Mouse (Mus musculus) liver (tissue): ENCODE measurements around the gene Lrrc52.

Experiments
- DNase-seq: peaks from one replicate; pipeline ENCODE4 v3.0.0-alpha.2; 2020; ENCODE audit warnings: mixed read lengths

The Lrrc52 gene

DNA sequence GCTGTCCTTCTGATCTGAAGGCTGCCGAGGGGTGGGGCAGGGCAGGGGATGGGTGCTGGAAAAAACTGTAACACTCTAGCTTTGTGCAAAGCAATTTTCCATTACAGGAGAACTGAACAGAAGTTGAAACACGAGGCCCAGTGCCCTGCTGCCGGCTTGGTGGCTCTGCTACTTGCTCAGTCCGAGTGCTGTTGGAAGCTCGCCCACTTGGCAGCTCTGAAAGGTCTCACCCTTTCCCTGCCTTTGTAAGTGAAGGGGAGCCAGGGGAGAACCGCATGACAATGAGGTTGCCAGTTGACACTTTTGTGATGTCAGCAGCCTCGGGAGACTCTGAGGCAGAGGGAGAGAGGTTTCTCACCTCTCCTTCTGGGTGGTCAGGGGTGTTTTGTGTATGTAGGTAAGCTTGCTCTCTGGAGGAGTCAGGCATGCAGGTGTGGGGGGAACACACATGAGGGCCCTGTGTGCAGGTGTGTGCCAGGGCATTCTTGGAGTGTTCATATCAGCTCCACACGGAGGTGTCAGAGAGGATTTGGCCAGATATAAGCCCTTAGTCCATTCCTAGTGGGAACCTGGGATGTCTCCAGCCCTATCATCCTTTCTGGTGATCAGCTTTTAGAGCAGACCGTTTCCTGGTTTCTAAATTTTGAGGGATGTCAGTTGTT, at the start of gene Lrrc52:
Lrrc52 (minus strand) TSS at position 16 of the 662 bp plus-strand sequence.
- no peak for DNase-seq

DNA sequence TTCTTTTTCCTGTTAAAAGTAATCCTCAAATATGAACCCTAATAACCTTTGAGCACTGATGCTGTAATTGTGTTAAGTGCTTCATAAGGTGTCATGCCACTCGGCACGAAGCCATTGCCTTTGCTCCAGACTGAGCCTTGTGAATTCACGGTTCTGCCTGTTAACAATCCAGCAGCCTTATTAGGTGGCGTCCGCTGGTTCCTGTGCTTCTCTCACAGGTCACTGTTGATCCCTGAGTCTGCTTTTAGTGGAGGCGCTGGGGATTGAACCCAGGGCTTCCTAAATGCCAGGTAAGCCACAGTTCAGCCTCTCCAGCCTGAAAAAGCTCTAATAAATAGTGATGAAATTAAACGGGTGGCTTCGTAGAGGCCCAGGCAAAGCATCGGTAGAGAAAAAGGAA, 45.0 kb upstream of the Lrrc52 start:
- no peak for DNase-seq

DNA sequence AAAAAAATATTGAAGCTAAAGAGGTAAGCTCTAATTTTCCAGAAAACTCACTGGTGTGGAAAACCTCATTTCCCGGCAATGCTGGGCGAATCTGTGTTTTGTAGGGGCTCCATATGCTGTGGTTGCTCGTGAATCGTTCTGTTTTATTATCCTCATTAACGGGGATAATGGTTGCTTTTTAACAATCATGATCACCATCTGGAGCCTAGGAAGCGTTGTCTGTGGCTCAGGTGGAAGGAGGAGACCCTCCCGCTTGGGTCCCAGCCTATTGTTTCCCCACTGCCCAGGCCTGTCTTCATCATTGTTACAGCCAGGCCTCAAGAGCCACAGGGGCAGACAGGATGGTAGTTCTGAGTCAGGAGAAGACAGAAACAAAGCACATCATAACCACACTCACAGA, 39.5 kb upstream of the Lrrc52 start:
- no peak for DNase-seq

DNA sequence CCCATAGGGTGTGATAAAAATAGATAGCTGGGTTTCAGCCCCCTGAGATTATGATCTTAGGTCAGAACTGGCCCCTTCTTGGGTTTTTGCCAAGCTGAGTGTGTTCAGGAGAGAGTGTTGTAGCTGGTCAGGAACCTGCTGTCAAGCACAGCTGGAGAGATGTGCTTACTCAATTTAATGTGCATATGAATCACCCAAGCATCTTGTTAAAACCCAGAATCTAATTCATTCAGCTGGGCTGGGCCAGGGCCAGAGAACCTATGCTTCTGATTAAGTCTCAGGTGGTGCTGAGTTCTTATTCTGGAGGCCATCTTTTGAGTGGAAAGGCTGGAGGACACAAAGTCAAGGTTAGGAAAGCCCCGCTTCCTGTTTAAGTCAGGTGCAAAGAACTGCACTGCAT, 38.8 kb upstream of the Lrrc52 start:
- DNase-seq, result no peak

DNA sequence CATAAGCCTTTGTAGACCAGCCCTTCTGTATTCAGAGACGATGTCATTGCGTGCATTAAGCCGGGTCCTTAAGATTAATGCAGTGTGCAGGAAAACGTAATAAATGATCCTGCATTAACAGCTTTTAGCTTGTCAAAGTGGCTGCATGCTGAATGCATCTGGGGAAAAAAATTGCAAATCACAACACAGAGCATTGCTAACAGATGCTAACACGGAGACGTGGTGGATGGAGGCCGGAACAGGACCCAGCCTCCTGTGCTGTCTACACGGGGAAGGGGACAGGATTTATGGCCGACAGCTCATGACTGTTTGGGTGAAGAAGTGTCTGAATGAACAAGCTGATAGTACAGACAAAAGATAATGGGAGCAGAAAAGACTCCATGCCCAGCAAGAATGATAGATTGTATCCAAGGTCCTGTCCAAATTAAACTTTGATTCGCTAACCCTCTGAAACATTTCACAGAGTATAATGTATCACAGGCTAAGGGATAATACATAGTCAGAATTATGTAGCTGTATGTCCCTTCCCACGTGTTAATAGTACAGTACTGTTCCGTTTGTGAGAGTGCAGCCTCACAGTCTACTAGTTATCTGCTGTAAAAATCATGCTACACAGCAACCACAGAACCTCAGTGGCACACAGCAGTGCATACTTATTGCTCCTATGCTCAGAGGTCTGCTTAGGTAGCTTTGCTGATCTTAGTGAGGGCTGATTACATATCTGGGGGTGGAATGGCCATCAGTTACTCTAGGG, 32.7 kb upstream of the Lrrc52 start:
- no peak for DNase-seq

DNA sequence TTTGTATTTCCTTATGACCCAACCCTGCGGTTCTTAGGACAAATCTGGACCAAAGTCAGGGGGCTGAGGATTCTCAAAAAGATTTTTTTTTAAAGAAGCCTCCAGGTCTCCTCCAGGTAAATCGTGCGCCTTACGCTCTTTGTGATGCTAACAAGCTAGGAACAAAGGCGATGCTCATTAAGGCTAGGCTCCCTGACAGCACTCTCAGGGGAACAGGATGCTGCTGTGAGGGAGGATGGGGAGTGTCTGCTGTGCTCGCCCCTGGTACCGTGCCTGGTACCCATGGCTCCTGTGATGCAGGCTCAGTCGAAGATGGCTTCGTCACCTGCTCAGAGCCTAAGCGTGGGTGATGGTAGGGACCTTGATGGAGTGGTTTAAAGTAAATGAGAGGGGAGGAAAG, 31.4 kb upstream of the Lrrc52 start:
- no peak for DNase-seq

DNA sequence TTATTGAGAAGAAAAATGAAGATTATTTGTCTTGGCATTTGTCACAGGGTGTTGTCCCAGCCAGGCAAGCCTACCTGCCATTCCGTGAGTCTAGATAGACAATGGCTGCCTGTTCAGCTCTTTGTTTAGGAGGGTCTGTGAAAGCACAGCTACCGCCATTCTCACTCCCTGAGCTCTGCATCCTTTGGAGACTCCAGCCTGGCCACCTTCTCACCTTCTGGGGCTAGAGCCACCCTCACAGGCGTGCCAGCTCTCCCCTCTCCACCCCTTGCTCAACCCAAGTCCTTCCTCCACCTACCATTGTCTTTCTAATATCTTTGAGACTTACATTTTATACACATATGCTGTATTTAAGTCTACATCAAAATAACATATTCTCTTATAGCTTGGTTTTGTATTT, 31.0 kb upstream of the Lrrc52 start:
- no peak for DNase-seq

DNA sequence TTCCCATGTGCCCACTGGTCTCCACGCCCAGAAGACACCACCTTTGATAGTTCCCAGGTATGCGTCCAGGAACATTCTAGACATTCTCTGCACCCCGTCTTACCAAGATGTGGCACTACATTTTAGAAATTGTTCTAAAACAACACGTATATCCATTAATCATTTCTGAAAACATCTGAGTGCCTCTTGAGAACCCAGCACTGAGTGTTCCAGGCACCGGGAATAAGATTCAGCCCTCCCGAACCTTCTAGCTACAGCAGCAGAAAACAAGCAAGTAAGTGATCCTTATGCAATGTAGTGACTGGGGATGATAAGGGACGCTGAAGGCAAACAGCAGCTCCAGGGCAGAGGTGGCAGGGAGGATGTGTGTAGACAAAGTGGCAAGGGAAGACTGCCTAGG, 24.9 kb upstream of the Lrrc52 start:
- no peak for DNase-seq

DNA sequence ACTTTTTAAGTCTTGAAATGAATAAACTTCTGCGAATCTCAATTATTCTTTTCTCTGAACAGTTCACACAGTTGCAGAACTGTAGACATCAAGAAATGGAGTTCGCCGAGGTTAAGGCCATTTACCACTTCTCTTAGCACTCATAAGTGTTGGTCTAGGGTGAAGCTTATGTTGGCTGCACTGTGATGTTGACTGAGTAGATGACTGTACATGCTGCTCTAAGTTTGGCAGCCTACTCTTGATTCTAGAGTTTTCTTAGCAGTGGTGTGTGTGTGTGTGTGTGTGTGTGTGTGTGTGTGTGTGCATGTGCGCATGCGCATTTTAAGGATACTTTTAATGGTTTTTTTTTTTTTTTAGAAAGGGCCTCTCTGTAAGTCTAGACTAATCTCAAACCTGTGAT, 21.4 kb upstream of the Lrrc52 start:
- DNase-seq, result no peak

DNA sequence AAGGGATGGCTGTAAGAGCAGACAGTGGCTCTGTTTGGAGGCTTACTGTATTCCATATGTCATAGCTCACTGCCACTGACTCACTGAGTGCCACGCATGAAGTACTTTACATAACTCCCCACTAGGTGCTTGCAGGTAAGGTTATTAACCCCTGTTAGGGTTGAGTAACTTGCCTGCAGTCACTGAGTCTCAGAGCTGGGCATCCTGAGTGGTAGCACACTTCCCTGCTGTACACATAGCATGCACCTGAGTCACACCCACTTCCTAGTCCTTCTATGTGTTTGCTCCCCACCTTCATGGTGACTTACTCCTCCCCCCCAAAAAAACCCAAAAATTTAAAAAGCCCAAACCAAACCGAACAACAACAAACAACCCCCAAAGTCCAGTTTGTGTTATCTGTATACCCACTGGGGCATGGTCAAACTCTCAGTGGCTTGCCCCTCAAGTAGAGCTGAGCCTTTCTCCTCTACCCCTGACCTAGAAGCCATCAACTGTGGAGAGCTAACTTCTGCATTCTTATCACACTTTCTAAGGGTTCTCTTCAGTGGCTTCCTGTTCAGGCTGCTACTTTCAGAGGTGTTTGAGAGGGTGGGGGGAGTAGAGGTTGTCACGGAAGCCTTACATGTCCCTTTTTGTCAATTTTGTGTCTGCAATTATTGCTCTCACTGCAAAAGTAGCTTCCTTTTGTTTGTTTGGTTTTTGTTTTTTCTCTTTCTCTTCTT, 20.5 kb upstream of the Lrrc52 start:
- DNase-seq, result no peak

DNA sequence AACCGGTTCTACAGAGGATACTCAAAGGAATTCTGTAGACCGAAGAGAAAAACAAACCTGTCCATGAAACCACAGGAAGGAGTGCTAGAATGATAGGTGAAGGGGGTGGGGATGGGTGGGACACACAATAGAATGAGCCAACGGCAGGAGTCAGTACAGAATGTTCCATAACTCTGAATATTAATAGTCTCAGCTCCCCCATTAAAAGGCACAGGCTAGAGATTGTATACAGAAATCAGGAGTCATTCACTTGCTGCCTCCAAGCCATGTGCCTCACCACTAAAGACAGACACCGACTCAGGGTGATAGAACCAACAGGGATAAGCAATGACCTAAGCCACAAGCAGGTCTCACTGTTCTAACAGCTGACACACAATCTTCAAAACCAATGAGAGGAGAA, 16.3 kb upstream of the Lrrc52 start:
- DNase-seq, result no peak

DNA sequence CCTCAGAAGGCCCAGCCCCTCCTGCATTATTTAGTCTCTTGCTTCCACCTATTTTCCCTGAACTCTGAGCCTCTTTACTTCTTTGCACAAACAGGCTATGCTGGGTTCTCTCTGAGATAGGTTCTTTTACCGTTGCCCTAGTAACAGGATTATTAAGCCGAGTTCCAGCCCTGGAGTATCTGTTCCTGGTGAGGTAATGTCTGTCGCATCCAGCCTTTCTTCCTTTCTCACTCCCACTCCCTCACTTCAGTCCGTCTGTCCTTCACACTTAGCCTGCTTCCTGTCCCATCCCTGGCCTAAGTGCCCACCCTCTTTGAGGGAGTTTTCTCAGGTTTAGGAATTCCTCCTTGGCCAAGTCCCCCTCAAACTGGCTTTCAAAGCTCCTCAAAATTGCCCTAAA, 7.0 kb upstream of the Lrrc52 start:
- DNase-seq, result no peak

DNA sequence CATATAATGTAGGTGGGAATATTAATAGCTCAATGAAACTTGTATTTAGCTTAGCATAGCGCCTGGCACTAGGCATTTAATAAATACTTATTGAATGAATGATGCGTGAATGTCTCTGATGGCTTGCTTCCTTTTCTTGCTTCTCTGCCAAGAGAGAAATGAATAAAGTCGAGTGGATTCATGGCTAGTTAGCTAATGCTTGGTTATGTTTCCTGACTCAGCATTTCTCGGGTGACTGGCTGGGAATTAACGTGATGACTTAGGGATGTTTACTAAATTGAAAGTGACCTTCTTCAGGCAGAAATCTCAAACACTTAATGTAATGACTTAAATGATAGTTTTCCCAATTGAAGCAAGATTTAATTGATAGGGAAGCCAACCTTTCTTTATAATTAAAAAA, 1.3 kb upstream of the Lrrc52 start:
- no peak for DNase-seq

DNA sequence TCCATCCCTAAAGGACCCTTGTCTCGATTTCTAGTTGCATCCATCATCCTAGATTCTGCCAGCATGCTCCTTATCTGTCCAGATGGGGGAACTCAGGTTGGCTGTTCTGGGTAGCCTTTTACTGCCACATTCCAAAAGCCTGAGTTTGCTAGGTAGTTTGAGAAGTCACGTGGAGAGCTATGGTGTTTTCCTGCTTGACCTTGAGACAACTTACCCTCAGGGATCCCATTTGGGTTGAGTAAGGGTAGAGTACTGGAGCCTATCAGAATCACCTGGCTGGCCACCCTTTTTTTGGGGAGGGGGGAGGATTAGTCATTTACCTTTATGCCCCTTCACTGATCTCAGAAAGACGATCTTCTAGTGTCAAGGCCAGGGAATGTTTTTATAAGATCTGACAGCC, 9.3 kb downstream of the Lrrc52 start:
- DNase-seq, result no peak

DNA sequence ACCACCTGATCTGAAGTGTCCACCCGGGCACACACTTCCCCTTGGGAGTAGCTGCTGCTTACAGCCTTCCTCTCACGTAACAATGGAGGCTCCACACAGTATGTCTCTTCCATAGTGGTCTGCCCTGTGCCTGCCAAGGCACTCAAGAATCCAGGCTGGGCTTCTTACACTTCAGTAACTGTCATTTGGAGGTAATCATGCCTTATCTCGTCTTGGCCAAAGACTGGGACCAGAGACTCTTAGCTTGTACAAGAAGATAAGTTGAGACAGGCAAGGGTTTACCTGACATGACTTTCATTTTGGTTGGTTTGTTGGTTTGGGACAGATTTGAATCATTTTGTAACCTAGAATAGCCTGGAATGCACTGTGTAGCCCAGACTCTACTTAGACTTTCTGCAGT, 13.5 kb downstream of the Lrrc52 start:
- DNase-seq, result no peak

DNA sequence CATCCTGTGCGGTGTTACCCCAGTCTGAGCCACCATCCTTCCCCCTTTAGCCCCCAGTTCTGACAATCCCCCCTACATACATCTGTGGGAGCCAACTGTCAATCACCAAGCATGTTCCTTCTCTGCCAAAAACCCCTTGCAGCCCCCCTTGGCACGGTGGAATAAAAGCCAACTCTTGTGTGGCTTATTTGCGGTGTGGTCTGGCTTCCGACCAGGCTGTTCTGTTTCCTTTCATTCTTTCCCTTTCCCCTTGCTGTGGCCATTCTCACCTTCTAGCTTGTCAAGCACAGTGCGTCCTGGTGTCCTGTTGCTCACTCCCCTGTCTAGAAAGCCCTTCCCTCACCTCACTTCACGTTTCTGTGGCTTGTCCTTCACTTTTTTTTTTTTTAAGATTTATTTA, 14.1 kb downstream of the Lrrc52 start:
- DNase-seq, result no peak

DNA sequence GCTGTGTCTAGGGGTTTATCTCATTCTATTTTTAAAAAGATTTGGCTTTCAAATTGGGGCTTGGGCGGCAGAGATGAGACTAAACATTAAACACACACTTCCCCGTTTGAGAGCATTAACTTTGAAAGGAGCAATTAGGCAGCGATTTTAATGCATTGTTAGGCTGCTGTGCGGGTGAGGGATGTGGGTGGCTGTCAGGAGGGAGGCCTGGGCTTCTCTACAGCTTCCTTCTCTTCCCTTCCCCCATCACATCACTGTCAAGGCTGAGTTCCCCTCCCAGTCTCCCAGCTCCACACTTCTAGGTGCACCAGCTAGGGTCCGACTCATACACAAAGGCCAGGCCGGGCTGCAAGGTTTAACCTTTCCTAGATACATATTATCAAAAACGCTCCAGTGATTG, 18.0 kb downstream of the Lrrc52 start:
- DNase-seq, result no peak

DNA sequence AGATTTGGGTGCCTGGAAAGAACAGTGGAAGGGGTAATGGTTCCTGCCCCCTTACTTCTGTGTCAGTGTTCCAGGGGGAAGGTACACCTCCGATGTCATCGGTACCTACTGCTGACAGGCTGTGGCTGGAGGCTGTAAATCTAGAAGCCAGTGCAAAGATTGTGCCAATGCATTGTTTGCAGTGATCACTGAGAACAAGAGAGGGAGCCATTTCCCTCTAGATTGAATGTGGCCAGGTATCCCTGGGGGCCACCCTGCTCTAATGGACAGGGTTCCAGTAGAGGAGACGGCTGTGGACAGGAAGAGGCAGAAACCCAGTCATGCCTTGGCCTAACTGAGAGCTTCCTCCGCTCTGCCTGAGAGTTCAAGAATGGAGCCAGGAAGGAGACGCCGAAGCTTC, 18.5 kb downstream of the Lrrc52 start:
- DNase-seq, result no peak

DNA sequence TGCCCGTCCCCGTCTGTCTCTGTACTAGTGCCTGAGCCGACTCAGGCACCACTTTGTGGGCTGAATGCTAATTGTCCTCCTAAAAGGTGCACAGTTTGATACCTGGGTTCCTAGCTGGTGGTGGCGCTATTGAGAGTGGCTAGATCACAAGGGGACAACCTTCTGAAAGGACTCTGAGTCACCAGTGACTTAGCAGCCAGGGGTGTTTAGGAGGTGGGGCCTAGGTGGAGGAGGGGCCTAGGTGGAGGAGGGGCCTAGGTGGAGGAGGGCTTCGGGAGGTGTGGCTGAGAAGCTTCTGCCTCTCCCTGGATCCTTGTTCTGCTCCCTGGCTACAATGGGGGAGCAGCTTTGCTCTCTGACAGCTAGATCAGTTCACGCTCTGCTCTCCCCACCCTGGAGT, 20.1 kb downstream of the Lrrc52 start:
- peak; percentile 59 for DNase-seq

DNA sequence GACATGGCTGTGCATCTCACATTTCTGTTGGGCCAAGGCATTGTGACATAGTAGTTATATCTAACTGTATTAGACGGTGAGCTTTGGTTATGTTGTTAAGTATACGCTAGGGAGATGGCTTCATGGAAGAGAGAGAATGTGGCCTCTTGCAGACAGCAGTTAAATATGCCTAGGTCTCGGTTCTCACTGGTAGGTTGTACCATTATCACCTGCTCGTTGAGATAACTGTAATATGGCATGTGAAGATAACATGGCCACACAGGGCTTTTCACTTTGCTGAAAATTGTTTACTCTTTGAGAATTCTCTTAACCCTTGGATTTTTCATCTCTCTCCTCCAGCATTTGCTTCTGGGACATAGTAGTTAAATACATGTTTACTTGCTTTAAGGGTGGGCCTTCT, 21.4 kb downstream of the Lrrc52 start:
- DNase-seq, result no peak

DNA sequence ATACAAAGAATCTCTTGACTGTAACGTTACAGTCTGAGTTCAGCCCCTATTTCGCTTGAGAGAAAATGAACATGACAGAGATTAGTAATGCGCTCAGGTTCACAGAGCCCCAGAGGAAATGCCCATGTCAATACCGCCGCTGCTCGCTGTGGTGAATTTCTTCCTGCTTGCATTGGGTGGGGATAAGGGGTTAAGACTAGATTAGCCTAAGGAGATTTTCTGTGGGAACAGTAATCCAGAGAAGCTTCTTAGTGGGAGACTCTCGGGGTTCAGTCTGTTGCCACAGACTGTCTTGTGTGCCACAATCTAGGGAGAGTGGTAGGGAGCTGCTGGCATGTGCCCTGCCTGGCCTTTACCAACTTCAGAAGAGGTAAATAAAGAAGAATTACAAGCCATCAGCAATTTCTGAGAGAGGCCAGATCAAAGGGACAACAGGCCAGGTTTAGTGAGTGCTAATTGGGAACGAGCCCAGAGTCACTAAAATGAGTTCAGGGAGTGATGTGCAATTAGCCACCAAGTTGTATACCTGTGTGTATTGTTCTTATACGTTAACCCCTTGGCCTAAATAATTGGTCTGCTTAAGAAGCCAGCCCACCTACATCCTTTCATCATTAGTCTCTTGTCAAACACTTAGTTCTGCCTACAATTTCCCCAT, 28.2 kb downstream of the Lrrc52 start:
- no peak for DNase-seq

DNA sequence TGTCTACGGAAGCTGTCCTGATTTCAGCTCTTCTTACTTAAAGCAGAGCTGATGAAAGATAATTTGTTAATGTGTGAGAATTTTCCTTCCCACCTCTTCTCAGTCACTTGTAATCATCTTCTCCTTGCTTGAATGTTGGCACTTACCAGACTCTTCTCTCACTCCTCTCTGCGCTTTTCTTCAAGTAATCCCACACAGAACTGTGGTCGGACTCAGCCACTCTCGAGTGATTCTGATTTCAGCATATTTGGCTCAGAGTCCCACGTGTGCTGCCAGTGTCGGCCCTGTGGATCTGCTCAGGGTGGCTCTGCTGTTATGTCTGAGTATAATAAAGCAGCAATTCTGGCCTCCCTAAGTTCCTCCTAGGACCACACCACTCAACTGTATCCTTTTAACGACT, 29.5 kb downstream of the Lrrc52 start:
- DNase-seq, result no peak

DNA sequence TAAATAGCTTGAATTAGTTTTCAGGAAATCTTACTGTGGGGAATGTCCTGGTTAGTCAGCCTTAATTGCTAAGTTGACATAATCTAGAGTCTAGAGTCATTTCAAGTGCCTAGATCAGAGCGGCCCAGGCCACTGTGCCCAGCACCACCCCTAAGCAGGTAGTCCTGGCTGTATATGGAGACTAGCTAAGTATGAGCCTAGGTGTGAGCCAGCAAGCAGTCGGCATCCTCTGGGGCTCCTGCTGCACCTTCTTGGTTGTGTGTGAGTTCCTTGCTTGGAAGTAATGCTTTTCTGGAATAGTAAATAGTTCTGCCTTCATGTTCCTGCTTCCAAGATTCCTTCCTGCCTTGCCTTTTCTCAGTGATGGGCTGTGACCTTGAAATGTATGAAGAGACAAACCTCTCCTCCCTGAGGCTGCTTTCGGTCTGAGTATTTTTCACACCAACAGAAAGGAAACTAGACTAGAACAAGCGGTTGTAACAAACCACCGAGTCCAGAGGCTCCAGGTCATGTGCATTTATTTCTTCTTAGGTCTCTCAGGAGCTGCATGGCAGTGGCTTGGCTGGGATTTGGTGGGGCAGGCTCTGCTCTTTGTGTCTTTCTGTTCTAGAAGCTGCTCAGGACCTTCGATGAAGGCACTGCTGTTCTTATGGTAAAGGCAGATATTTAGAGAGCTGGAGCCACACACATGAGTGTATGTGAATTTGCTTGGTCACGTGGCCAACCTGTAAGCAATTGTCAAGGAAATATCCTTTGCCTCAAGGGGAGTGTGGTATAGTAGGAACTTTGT, 30.2 kb downstream of the Lrrc52 start:
- no peak for DNase-seq
